Mouse (Mus musculus) lung, postnatal 0 days (tissue): ENCODE results near the gene Fbxw11. TPM values are rescaled to one million over a fixed set of nuclear protein-coding genes. Genes with fewer than 3 reads are reported as not detected.
A peak's percentile ranks its signal among the peaks of the same experiment; 100 is the strongest.

Source experiments
- ATAC-seq: fragments of 200-750 bp; cut with Nextera tagmentation; 2 replicates; pipeline ENCODE4 v1.8.0; 2017; ENCODE audit warnings: moderate library complexity
- DNase-seq: peaks from one replicate; pipeline ENCODE4 v3.0.0-alpha.2; 2016; ENCODE audit warnings: low spot score
- H3K27ac ChIP-seq: fragments of 300-500 bp; sonication (generic); 2 replicates; pipeline ENCODE4 v1.5.1; 2014; ENCODE audit warnings: antibody characterized with exemption, mild to moderate bottlenecking, low read length, mixed read lengths
- H3K27me3 ChIP-seq: fragments of 300-500 bp; sonication (generic); replicated peaks from 2 replicates; pipeline ENCODE4 v1.6.1; 2014; ENCODE audit warnings: low read length, mixed read lengths; ENCODE audit not compliant: insufficient read depth
- H3K36me3 ChIP-seq: fragments of 300-500 bp; sonication (generic); 2 replicates; pipeline ENCODE4 v1.6.1; 2014; ENCODE audit warnings: low read length, mixed read lengths; ENCODE audit not compliant: insufficient read depth
- H3K4me1 ChIP-seq: fragments of 300-500 bp; sonication (generic); 2 replicates; pipeline ENCODE4 v1.6.1; 2014; ENCODE audit warnings: antibody characterized with exemption, low read depth, low read length, mixed read lengths; ENCODE audit not compliant: insufficient read depth
- H3K4me2 ChIP-seq: fragments of 300-500 bp; sonication (generic); replicated peaks from 2 replicates; pipeline ENCODE4 v1.6.1; 2014; ENCODE audit warnings: low read depth, mild to moderate bottlenecking, low read length, moderate library complexity, mixed read lengths
- H3K4me3 ChIP-seq: fragments of 300-500 bp; sonication (generic); 2 replicates; pipeline ENCODE4 v1.5.1; 2014; ENCODE audit warnings: low read depth, low read length
- H3K9ac ChIP-seq: fragments of 300-500 bp; sonication (generic); replicated peaks from 2 replicates; pipeline ENCODE4 v1.6.1; 2014; ENCODE audit warnings: low read depth, mild to moderate bottlenecking
- H3K9me3 ChIP-seq: fragments of 300-500 bp; sonication (generic); 2 replicates; pipeline ENCODE4 v1.6.1; 2016; ENCODE audit warnings: low read length, mixed read lengths
- CTCF ChIP-seq: IDR thresholded peaks from 2 replicates; pipeline ENCODE4 v1.5.1; 2016; ENCODE audit warnings: antibody characterized with exemption, mild to moderate bottlenecking
- EP300 ChIP-seq: IDR thresholded peaks from 2 replicates; pipeline ENCODE4 v1.6.1; 2016; ENCODE audit warnings: antibody characterized with exemption, mild to moderate bottlenecking, control low read depth
- WGBS: fragments of 180-500 bp; shearing (Covaris S2); extraction: QIAGEN DNeasy Blood & Tissue Kit; methylation state at CpG from one replicate; pipeline ENCODE4 v1.1.7; 2014; 5-methylcytosine and 5-hydroxymethylcytosine counted together
- polyA plus RNA-seq: library from polyadenylated mRNA; unstranded; fragments of >200 nt; fragmentation: Nextera tagmentation; extraction: Ambion mirVana; gene quantifications from 2 replicates; pipeline ENCODE4 v1.2.1, GENCODE M21; 2015

Fbxw11 gene
- 46.6 and 54.2 TPM in 2 replicates for polyA plus RNA-seq

DNA sequence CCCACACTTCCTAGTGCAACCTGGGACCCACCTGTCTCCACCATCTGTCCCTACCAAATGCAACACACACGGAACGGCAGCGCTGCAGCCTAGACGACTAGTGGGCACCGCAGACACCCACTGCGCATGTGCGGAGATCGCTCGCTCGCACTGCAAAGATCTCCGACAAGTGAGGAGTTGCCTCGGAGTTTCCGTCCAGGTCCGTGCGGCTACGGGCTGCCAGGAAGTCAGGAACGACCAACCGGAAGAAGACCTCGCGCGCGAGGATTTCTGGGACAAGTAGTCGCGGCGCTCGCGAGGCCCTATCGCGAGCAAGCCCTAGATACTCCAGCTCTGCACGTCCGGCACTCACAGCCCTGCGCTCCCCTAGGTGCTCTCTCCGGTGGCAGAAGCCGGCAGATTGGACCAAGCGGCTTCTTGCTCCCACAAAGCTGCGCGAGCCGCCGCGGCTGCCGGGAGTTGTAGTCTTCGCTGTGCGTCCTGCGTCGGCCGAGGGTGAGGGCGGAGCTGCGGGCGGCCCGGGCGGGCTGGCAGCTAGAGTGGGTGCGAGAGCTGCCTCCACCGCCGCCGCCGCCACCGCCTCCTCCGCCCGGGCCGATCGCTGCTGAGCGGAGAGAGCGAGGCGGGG, at the start of gene Fbxw11:
TSS of gene Fbxw11 (plus strand) at position 476 of the 628 bp plus-strand sequence.
- peak; percentile 95 for ATAC-seq
- peak; percentile 99 for DNase-seq
- WGBS, result under 1% methylated on average over 54 of the region's 64 CpGs
- Histone ChIP-seq H3K27me3 (no peaks in the 10 kb centered on the region), H3K27ac (peak within 1 kb of the TSS; percentile 100), H3K4me1 (peaks cover 13% of the 10 kb centered on the region; the same call in 1 of the 2 replicates), H3K4me2 (peak within 1 kb of the TSS; percentile 79), H3K36me3 (no peaks in the 10 kb centered on the region), H3K9me3 (no peaks in the 10 kb centered on the region), H3K4me3 (peak within 1 kb of the TSS; percentile 95), H3K9ac (peak within 1 kb of the TSS; percentile 93)
- TF ChIP-seq EP300 (no peak), CTCF (no peak)

DNA sequence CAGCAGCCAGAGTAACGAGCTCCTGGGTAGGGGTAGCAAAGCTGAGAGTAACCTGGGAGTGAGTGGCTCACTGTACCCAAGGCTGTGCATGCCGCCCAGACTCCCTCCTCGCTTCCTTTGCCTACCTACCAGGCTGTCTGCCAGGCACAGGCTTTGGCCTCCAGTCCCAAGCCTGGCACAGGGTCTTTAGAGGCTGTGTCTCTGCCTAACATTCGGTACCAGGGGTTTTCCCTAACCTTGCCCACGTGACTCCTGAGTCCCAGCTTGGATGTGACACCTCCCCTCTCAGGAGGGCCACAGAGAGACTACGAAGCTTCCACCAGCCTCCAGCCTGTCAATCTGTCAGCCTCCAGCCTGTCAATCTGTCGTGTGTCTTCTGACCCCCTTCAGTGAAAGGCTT, 49.4 kb upstream of the Fbxw11 start:
- WGBS, result 77% methylated on average over 7 of the region's 7 CpGs

DNA sequence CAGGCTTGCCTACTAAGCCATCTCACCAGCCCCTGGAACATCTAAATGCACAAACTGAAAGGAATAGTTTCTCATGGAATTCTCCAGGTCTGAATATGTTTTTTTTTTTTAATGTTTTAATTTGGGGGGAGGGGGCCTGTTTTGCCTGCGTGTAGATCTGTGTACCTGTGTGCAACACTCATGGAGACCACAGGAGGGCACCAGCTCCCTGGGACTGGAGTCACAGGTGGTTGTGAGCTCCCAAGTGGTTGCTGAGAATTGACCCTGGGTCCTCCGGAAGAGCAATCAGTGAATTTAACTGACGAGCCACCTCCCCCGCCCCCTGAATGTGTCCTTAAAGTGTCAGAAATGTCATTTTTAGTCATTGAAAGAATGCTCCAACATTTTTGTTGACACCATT, 48.4 kb upstream of the Fbxw11 start:
- Histone ChIP-seq H3K9ac (no peak overlapping the region), H3K9me3 (no peaks in the 10 kb centered on the region), H3K27ac (no peak overlapping the region), H3K4me3 (no peak overlapping the region), H3K4me1 (no peaks in the 10 kb centered on the region), H3K27me3 (no peaks in the 10 kb centered on the region), H3K36me3 (no peaks in the 10 kb centered on the region), H3K4me2 (no peak overlapping the region)
- DNase-seq (no peak), ATAC-seq (no peak)
- 91% methylated on average over 4 of the region's 4 CpGs for WGBS
- no peak for TF ChIP-seq EP300
- peak; percentile 28; the same call in 1 of the 2 replicates for TF ChIP-seq CTCF

More for the DNA sequence above, 49.4 kb upstream of the Fbxw11 start:
- no peak overlapping the region for H3K4me2 ChIP-seq
- no peak overlapping the region for H3K4me3 ChIP-seq
- no peak overlapping the region for H3K27ac ChIP-seq
- ATAC-seq, result no peak
- no peaks in the 10 kb centered on the region for H3K4me1 ChIP-seq
- no peak overlapping the region for H3K9ac ChIP-seq
- no peaks in the 10 kb centered on the region for H3K36me3 ChIP-seq
- no peaks in the 10 kb centered on the region for H3K27me3 ChIP-seq
- TF ChIP-seq CTCF, result no peak
- no peak for TF ChIP-seq EP300
- no peak for DNase-seq
- no peaks in the 10 kb centered on the region for H3K9me3 ChIP-seq

DNA sequence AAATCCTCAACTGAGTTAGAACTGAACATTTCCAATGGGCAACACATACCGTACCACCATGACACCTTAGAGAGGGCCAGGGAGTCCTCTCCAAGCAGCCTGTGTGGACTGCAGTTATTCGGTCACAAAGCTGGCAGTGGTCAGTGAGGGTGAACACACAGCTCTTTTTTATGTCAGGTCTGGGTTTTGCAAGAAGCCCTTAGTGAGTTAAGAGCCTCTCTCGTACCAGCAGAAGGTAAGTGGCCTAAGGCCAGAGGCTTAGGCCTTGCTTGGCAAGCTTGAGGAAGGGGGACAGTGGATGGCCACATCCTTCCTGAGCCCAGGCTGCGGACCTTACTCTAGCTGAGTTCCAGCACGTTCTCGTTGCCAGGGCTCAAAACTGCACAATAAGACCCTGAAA, 42.2 kb upstream of the Fbxw11 start:
- TF ChIP-seq EP300 (no peak), CTCF (no peak)
- Histone ChIP-seq H3K4me1 (peaks cover 9% of the 10 kb centered on the region; the same call in 1 of the 2 replicates), H3K27me3 (no peaks in the 10 kb centered on the region), H3K27ac (no peak overlapping the region), H3K4me3 (no peak overlapping the region), H3K4me2 (no peak overlapping the region), H3K9ac (no peak overlapping the region), H3K36me3 (no peaks in the 10 kb centered on the region), H3K9me3 (no peaks in the 10 kb centered on the region)
- ATAC-seq, result peak; percentile 11; the same call in 1 of the 2 replicates
- 69% methylated on average over 6 of the region's 6 CpGs for WGBS
- DNase-seq, result peak; percentile 44

DNA sequence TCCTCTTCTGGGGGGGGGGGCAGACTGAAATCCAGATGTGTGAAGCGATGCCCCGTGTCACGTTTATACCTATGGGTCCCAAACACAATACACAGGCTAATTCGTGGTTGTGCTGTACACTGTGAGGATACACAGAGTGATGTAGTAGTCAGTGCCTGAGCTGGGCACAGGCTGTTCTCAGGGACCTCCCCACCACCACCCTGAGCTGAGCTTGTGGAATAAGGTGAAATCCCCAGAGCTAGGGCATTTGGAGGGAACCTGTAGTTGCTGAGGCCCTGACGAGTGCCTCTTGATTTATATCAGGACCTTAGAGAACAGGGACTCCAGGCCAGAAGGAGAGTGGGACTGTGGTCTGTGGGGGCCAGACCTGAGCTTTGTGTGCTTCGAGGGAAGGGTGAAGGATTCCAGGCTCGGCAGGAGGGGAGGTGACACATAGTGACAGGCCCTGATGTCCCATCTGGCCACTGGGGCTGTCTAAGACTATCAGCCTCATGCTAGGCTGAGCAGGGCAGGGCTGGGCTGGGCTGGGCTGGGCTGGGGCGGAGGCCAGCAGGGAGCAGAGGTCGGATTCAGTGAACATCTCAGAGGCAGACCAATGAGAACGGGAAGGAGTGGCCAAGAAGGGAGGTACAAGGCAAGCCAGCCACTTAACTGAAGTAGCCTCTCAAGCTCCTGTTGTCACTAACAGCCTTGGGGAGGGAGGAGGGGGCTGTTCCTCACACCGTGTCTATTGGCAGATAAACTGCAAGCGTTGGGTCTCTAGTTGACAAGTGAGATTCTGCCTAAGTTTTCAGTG, 40.8 kb upstream of the Fbxw11 start:
- Histone ChIP-seq H3K9me3 (no peaks in the 10 kb centered on the region), H3K4me2 (no peak overlapping the region), H3K27ac (no peak overlapping the region), H3K27me3 (no peaks in the 10 kb centered on the region), H3K9ac (no peak overlapping the region), H3K4me3 (no peak overlapping the region), H3K36me3 (no peaks in the 10 kb centered on the region), H3K4me1 (peaks cover 9% of the 10 kb centered on the region; the same call in 1 of the 2 replicates)
- 45% methylated on average over 12 of the region's 12 CpGs for WGBS
- DNase-seq (peak; percentile 86), ATAC-seq (peak; percentile 81)
- no peak for TF ChIP-seq EP300
- TF ChIP-seq CTCF, result no peak

DNA sequence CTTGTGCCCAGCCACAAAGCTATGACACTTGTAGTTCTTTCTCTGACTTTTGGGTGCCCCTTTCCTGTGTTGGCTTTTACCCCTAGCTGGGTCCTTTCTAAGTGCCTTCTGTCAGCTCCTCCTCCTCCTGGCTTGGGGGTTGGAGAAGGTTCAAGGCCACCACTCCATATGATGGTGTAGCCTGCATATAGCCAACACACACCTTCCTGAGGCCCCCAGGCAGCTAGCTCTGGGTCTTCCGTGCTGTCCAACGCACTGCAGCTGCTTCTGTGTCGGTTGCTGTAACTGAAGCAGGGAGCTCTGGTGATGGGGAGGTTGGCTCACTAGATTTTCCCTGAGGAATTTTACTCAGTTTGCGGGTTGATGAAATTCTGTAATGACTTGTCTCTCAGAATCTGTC, 37.9 kb upstream of the Fbxw11 start:
- ATAC-seq (0 out of 2 replicates have a peak, but pooled peaks have one; percentile 2), DNase-seq (no peak)
- peak overlapping the region; percentile 79 for H3K27ac ChIP-seq
- H3K4me1 ChIP-seq, result peaks cover 9% of the 10 kb centered on the region; the same call in 1 of the 2 replicates
- H3K4me2 ChIP-seq, result no peak overlapping the region
- H3K9ac ChIP-seq, result no peak overlapping the region
- TF ChIP-seq CTCF, result no peak
- TF ChIP-seq EP300, result no peak
- WGBS, result 28% methylated on average over 4 of the region's 4 CpGs
- H3K9me3 ChIP-seq, result no peaks in the 10 kb centered on the region
- H3K27me3 ChIP-seq, result no peaks in the 10 kb centered on the region
- H3K4me3 ChIP-seq, result no peak overlapping the region
- no peaks in the 10 kb centered on the region for H3K36me3 ChIP-seq
